8 mouse cellular contexts compared by ENCODE assay signal in genomic region chr7:7188191-7188942, GRCm38 (mm10). TPM values are rescaled to one million over a fixed set of nuclear protein-coding genes. Genes with fewer than 3 reads are reported as not detected.
A peak's percentile ranks its signal among the peaks of the same experiment; 100 is the strongest.
DNase-seq lines count a peak whose midpoint lies in the region; ATAC-seq lines count a peak whose summit lies in the region.

No protein-coding gene starts in this region.

- peak overlapping the region; percentile 55 for H3K4me2 ChIP-seq in hindbrain, embryonic 15.5 days

- H3K27ac ChIP-seq in hindbrain, embryonic 15.5 days (replicated peaks): no peak overlapping the region

- DNase-seq in NIH3T3 (ENCODE audit: low read depth): peak; percentile 75
- peak; percentile 89 to 90 for DNase-seq in cerebellum, postnatal 10 days
- peak; percentile 45 to 73 for DNase-seq in frontal cortex, postnatal 10 days (ENCODE audit: low spot score in 2 of 2)
- DNase-seq in left cerebral cortex, adult 11 months (ENCODE audit: low spot score): peak; percentile 59
- peak; percentile 78 for DNase-seq in lung, postnatal 36 days
- DNase-seq in retina, embryonic 14.5 days (ENCODE audit: low spot score): peak; percentile 76
- DNase-seq in thymus, postnatal 36 days: peak; percentile 71 to 72

- H3K36me3 ChIP-seq in hindbrain, embryonic 15.5 days: 0 out of 2 replicates have a peak, but pooled peaks cover 4% of the 10 kb centered on the region

- H3K9me3 ChIP-seq in hindbrain, embryonic 15.5 days: no peaks in the 10 kb centered on the region

- H3K9ac ChIP-seq in hindbrain, embryonic 15.5 days: peak overlapping the region; percentile 47

- 12% methylated on average over 18 of the region's 18 CpGs for WGBS in hindbrain, embryonic 15.5 days

- ATAC-seq in hindbrain, embryonic 15.5 days (ENCODE audit: low FRiP score, low read depth): peak; percentile 97

- H3K4me1 ChIP-seq in hindbrain, embryonic 15.5 days (replicated peaks): no peaks in the 10 kb centered on the region

- H3K4me3 ChIP-seq in hindbrain, embryonic 15.5 days: peak overlapping the region; percentile 69

- H3K27me3 ChIP-seq in hindbrain, embryonic 15.5 days: no peaks in the 10 kb centered on the region

RNA-seq across cellular contexts. Expression of gene Zfp418, which starts 17.2 kb away (rescaled TPM):
- 2.9 and 3.0 TPM in 2 replicates for polyA plus RNA-seq in hindbrain, embryonic 15.5 days (2015; fragmentation: Nextera tagmentation; extraction: Ambion mirVana)

RNA-seq across cellular contexts. Expression of gene Zfp772, which starts 21.4 kb away (rescaled TPM):
- polyA plus RNA-seq in hindbrain, embryonic 15.5 days (2015; fragmentation: Nextera tagmentation; extraction: Ambion mirVana): 8.7 and 9.2 TPM in 2 replicates

RNA-seq across cellular contexts. Expression of gene Zfp773, which starts 51.8 kb away (rescaled TPM):
- polyA plus RNA-seq in hindbrain, embryonic 15.5 days (2015; fragmentation: Nextera tagmentation; extraction: Ambion mirVana): 12.9 and 13.2 TPM in 2 replicates

RNA-seq across cellular contexts. Expression of gene Vmn2r29, which starts 58.8 kb away (rescaled TPM):
- 1.5 and 1.7 TPM in 2 replicates for polyA plus RNA-seq in hindbrain, embryonic 15.5 days (2015; fragmentation: Nextera tagmentation; extraction: Ambion mirVana)
